Mouse (Mus musculus): ENCODE results near the gene Lrrc36.

- TF ChIP-seq CTCF (IDR thresholded peaks at IDR 0.05; ENCODE audit: borderline replicate concordance, control insufficient read depth, extremely low read depth, insufficient read depth, low read length, poor library complexity) = no peak
- no peak for TF ChIP-seq POLR2A (IDR thresholded peaks at IDR 0.05; ENCODE audit: control insufficient read depth, extremely low read depth, insufficient read depth, low read length, poor library complexity)
Observed at GRCm38 (mm10) chr8:105504617-105505016, 91.2 kb downstream of the Lrrc36 start.
